ENCODE assay signal across 22 mouse cellular contexts in genomic region chr2:168083593-168083992, GRCm38 (mm10). TPM values are rescaled to one million over a fixed set of nuclear protein-coding genes. Genes with fewer than 3 reads are reported as not detected.
DNase-seq lines count a peak whose midpoint lies in the region; ATAC-seq and TF ChIP-seq lines count a peak whose summit lies in the region.
"Had no signal": no experiment of that assay in that cellular context is flagged by ENCODE, and none has a peak within 500 bp of the region (broad histone marks: within the 10 kb centered on the region; RNA-seq: fewer than 3 reads in every experiment).

No protein-coding gene starts in this region.

- TF ChIP-seq RAD21 in MEL (IDR thresholded peaks at IDR 0.05; ENCODE audit: low read depth, low read length) = no peak

- H3K9ac ChIP-seq in heart, postnatal 0 days (replicated peaks; ENCODE audit: low read depth, low read length) = no peak overlapping the region
- no peak overlapping the region for H3K9ac ChIP-seq in liver, embryonic 14.5 days (replicated peaks)
- H3K9ac ChIP-seq in liver, embryonic 11.5 days (ENCODE audit: low read depth, low read length) = no peak overlapping the region
- no peak overlapping the region for H3K9ac ChIP-seq in MEL (ENCODE audit: control insufficient read depth, low read depth, low read length, poor library complexity, severe bottlenecking)
- H3K9ac ChIP-seq in forebrain, embryonic 14.5 days (ENCODE audit: low read length) = no peak overlapping the region
- H3K9ac ChIP-seq: heart, embryonic 15.5 days had no signal

- H3K4me1 ChIP-seq in heart, postnatal 0 days (ENCODE audit: control insufficient read depth, insufficient read depth) = 0 out of 2 replicates have a peak, but pooled peaks cover 11% of the 10 kb centered on the region
- peaks cover 0 to 14% of the 10 kb centered on the region in 2 experiments; a peak in 3 of 4 replicates for H3K4me1 ChIP-seq in liver, embryonic 14.5 days (replicated peaks; ENCODE audit: control insufficient read depth in 2 of 2, insufficient read depth in 2 of 2, low read length in 1 of 2)
- H3K4me1 ChIP-seq in liver, embryonic 11.5 days (replicated peaks; ENCODE audit: control insufficient read depth, insufficient read depth, low read length) = peaks cover 19% of the 10 kb centered on the region
- H3K4me1 ChIP-seq in MEL (ENCODE audit: control insufficient read depth in 1 of 2, insufficient read depth in 2 of 2, low read length in 2 of 2) = peaks cover 4 to 20% of the 10 kb centered on the region in 2 experiments; a peak in 3 of 4 replicates
- peaks cover 10% of the 10 kb centered on the region for H3K4me1 ChIP-seq in forebrain, embryonic 14.5 days (ENCODE audit: control insufficient read depth, insufficient read depth, low read length)

- H3K79me2 ChIP-seq in MEL (ENCODE audit: control insufficient read depth, insufficient read depth, low read length, poor library complexity) = peaks cover 1% of the 10 kb centered on the region; the same call in 1 of the 2 replicates

- H3K27me3 ChIP-seq in heart, postnatal 0 days (ENCODE audit: control insufficient read depth, insufficient read depth, low read length) = 0 out of 2 replicates have a peak, but pooled peaks cover 6% of the 10 kb centered on the region
- peaks cover 15% of the 10 kb centered on the region for H3K27me3 ChIP-seq in liver, embryonic 14.5 days (ENCODE audit: control insufficient read depth, insufficient read depth, low read length)
- H3K27me3 ChIP-seq in liver, embryonic 11.5 days (replicated peaks; ENCODE audit: control insufficient read depth, insufficient read depth, low read length) = peaks cover 19% of the 10 kb centered on the region
- no peaks in the 10 kb centered on the region for H3K27me3 ChIP-seq in MEL (ENCODE audit: control insufficient read depth in 1 of 2, insufficient read depth in 2 of 2, low read length in 2 of 2)
- H3K27me3 ChIP-seq in forebrain, embryonic 14.5 days (replicated peaks; ENCODE audit: control insufficient read depth, insufficient read depth, low read length) = no peaks in the 10 kb centered on the region; the same call in 1 of the 2 replicates

- H3K4me2 ChIP-seq in heart, postnatal 0 days (ENCODE audit: low read depth, low read length) = no peak overlapping the region
- no peak overlapping the region for H3K4me2 ChIP-seq in liver, embryonic 14.5 days (ENCODE audit: low read depth)
- no peak overlapping the region for H3K4me2 ChIP-seq in liver, embryonic 11.5 days
- H3K4me2 ChIP-seq in forebrain, embryonic 14.5 days (ENCODE audit: low read length) = no peak overlapping the region

- no peak for DNase-seq in heart, postnatal 0 days (ENCODE audit: low spot score)
- DNase-seq in heart, adult 8-10 months (ENCODE audit: low spot score) = no peak
- DNase-seq in liver, embryonic 14.5 days (ENCODE audit: low read depth in 3 of 3, low spot score in 3 of 3) = no peak
- no peak for DNase-seq in liver, embryonic 11.5 days (ENCODE audit: low spot score)
- DNase-seq in 416B (ENCODE audit: low read depth) (peak; percentile 36), MEL (ENCODE audit: low read depth, low spot score) (peak; percentile 42)
- DNase-seq in forebrain, embryonic 14.5 days (ENCODE audit: low spot score) = no peak
- no peak for DNase-seq in cerebellum, adult 11-12 months
- DNase-seq: adrenal gland, postnatal 14 days; cerebellum, adult 11 months; kidney, postnatal 10 days; left cerebral cortex, postnatal 4 days; liver; lung, postnatal 36 days; retina, postnatal 1 day; right cerebral cortex, postnatal 4 days; thymus, postnatal 36 days had no signal

- no peaks in the 10 kb centered on the region for H3K36me3 ChIP-seq in heart, postnatal 0 days (replicated peaks; ENCODE audit: control insufficient read depth, insufficient read depth, low read length)
- no peaks in the 10 kb centered on the region for H3K36me3 ChIP-seq in liver, embryonic 14.5 days (replicated peaks; ENCODE audit: control insufficient read depth, insufficient read depth, low read depth)
- H3K36me3 ChIP-seq in liver, embryonic 11.5 days (ENCODE audit: control insufficient read depth, insufficient read depth, low read length) = no peaks in the 10 kb centered on the region
- H3K36me3 ChIP-seq in MEL (ENCODE audit: control insufficient read depth in 1 of 2, insufficient read depth in 2 of 2, low read length in 2 of 2) = peaks cover 0 to 14% of the 10 kb centered on the region in 2 experiments; a peak in 3 of 4 replicates
- H3K36me3 ChIP-seq in forebrain, embryonic 14.5 days (ENCODE audit: control insufficient read depth, insufficient read depth, low read length) = 0 out of 2 replicates have a peak, but pooled peaks cover 3% of the 10 kb centered on the region
- H3K36me3 ChIP-seq: heart, embryonic 15.5 days had no signal

- ATAC-seq in heart, postnatal 0 days (ENCODE audit: insufficient read depth, low read depth) = no peak
- ATAC-seq in liver, embryonic 14.5 days (ENCODE audit: insufficient read depth) = no peak
- ATAC-seq in liver, embryonic 11.5 days (replicated peaks; ENCODE audit: low FRiP score) = no peak
- ATAC-seq in forebrain, embryonic 14.5 days = no peak
- ATAC-seq: hindbrain, postnatal 0 days had no signal

- no peaks in the 10 kb centered on the region for H3K9me3 ChIP-seq in heart, postnatal 0 days (replicated peaks; ENCODE audit: control insufficient read depth, low read length)
- H3K9me3 ChIP-seq in liver, embryonic 14.5 days (ENCODE audit: control insufficient read depth, low read length) = no peaks in the 10 kb centered on the region
- H3K9me3 ChIP-seq in liver, embryonic 11.5 days (ENCODE audit: control insufficient read depth, low read length) = no peaks in the 10 kb centered on the region
- no peaks in the 10 kb centered on the region for H3K9me3 ChIP-seq in MEL (replicated peaks; ENCODE audit: insufficient read depth, low read length)
- H3K9me3 ChIP-seq in forebrain, embryonic 14.5 days (replicated peaks; ENCODE audit: control insufficient read depth, low read length) = no peaks in the 10 kb centered on the region
- H3K9me3 ChIP-seq: G1E; heart, embryonic 15.5 days; hindbrain, embryonic 10.5 days had no signal

- TF ChIP-seq EP300 in heart, postnatal 0 days (IDR thresholded peaks at IDR 0.05; ENCODE audit: low read depth) = no peak
- no peak for TF ChIP-seq EP300 in liver, embryonic 14.5 days (IDR thresholded peaks at IDR 0.05; ENCODE audit: low read depth)
- TF ChIP-seq EP300 in MEL (IDR thresholded peaks at IDR 0.05; ENCODE audit: low read depth in 1 of 2, low read length in 2 of 2) = no peak

- WGBS in heart, postnatal 0 days = 49% methylated on average over 2 of the region's 2 CpGs
- WGBS in liver, embryonic 14.5 days (ENCODE audit: insufficient replicate concordance) = 42% methylated on average over 2 of the region's 2 CpGs
- 71% methylated on average over 2 of the region's 2 CpGs for WGBS in liver, embryonic 11.5 days
- 79% methylated on average over 2 of the region's 2 CpGs for WGBS in forebrain, embryonic 14.5 days

- TF ChIP-seq CTCF in heart, postnatal 0 days (IDR thresholded peaks at IDR 0.05; ENCODE audit: low read depth) = peak; percentile 21
- TF ChIP-seq CTCF in liver, embryonic 14.5 days (IDR thresholded peaks at IDR 0.05; ENCODE audit: low read depth) = peak; percentile 34
- peak; percentile 24 to 52 (median 30); a peak in 4 of 6 replicates for TF ChIP-seq CTCF in MEL (IDR thresholded peaks at IDR 0.05 in 2 of 3, conservative IDR thresholded peaks at IDR 0.05 in 1 of 3; ENCODE audit: control insufficient read depth in 1 of 3, insufficient read depth in 1 of 3, low read depth in 2 of 3, low read length in 3 of 3, poor library complexity in 1 of 3, severe bottlenecking in 1 of 3)

- H3K4me3 ChIP-seq in heart, postnatal 0 days (ENCODE audit: low read depth, low read length) = no peak overlapping the region
- H3K4me3 ChIP-seq in liver, embryonic 14.5 days (ENCODE audit: insufficient read depth in 1 of 2, low read depth in 2 of 2, low read length in 2 of 2) = no peak overlapping the region
- H3K4me3 ChIP-seq in liver, embryonic 11.5 days (ENCODE audit: low read depth, low read length) = no peak overlapping the region
- no peak overlapping the region for H3K4me3 ChIP-seq in MEL (ENCODE audit: control insufficient read depth in 1 of 2, insufficient read depth in 1 of 2, low read depth in 2 of 2, low read length in 2 of 2)
- no peak overlapping the region for H3K4me3 ChIP-seq in forebrain, embryonic 14.5 days (ENCODE audit: low read depth, low read length)
- H3K4me3 ChIP-seq: heart, embryonic 15.5 days; hindbrain, embryonic 10.5 days; left cerebral cortex, adult 2 months had no signal

- H3K27ac ChIP-seq in heart, postnatal 0 days (ENCODE audit: low read depth) = no peak overlapping the region
- no peak overlapping the region for H3K27ac ChIP-seq in liver, embryonic 14.5 days
- no peak overlapping the region for H3K27ac ChIP-seq in liver, embryonic 11.5 days (ENCODE audit: low read depth, low read length)
- no peak overlapping the region for H3K27ac ChIP-seq in MEL (ENCODE audit: control insufficient read depth, low read depth, low read length)
- no peak overlapping the region for H3K27ac ChIP-seq in forebrain, embryonic 14.5 days (ENCODE audit: low read depth, low read length)
- H3K27ac ChIP-seq: heart, embryonic 15.5 days; hindbrain, embryonic 10.5 days; hindbrain, postnatal 0 days; left cerebral cortex, adult 2 months had no signal

- no peak for TF ChIP-seq POLR2A in MEL (IDR thresholded peaks at IDR 0.05; ENCODE audit: control insufficient read depth in 1 of 2, insufficient read depth in 1 of 2, low read depth in 1 of 2, low read length in 2 of 2, poor library complexity in 1 of 2)

TF ChIP-seq in MEL, 35 proteins besides CTCF, POLR2A, EP300 and RAD21 (continues in another document):
- TF ChIP-seq NRF1 (IDR thresholded peaks at IDR 0.05; ENCODE audit: insufficient read depth, low read depth, low read length, poor library complexity, severe bottlenecking) (no peak), POLR2AphosphoS2 (IDR thresholded peaks at IDR 0.05; ENCODE audit: low read length) (no peak), JUND (IDR thresholded peaks at IDR 0.05; ENCODE audit: low read depth, low read length) (no peak), BHLHE40 (IDR thresholded peaks at IDR 0.05; ENCODE audit: borderline replicate concordance, low read depth, low read length) (no peak), KAT2A (conservative IDR thresholded peaks at IDR 0.05; ENCODE audit: low read depth, low read length) (no peak), ELF1 (IDR thresholded peaks at IDR 0.05; ENCODE audit: low read depth, low read length) (no peak)

RNA-seq across cellular contexts. Expression of gene Pard6b, which starts 2.8 kb away (rescaled TPM):
- total RNA-seq in heart, postnatal 0 days (2014; rRNA removed; ENCODE audit: low replicate concordance) = 4.4 and 6.5 TPM in 2 replicates
- 3.3 and 3.5 TPM in 2 replicates for polyA plus RNA-seq in heart, postnatal 0 days (2015; fragmentation: Nextera tagmentation; extraction: Ambion mirVana)
- 1 to 10 TPM; 2.3 to 2.9 (median 2.5) TPM for total RNA-seq in heart, adult 8-10 months (2022)
- 1.9 and 2.2 TPM in 2 replicates for polyA plus RNA-seq in liver, embryonic 14.5 days (2012; rRNA removed)
- 1.8 and 2.3 TPM in 2 replicates for polyA plus RNA-seq in liver, embryonic 14.5 days (2014; fragmentation: Nextera tagmentation; extraction: Ambion mirVana)
- 6.0 and 6.1 TPM in 2 replicates for polyA plus RNA-seq in liver, embryonic 11.5 days (2014; fragmentation: Nextera tagmentation; extraction: Ambion mirVana)
- 3.8 and 3.9 TPM in 2 replicates for total RNA-seq in MEL (2012; rRNA removed)
- 1 to 10 TPM in 1 of 2 experiments, not detected in 1; 7.6 TPM for polyA plus RNA-seq in MEL (2012; ENCODE audit: insufficient read depth in 1 of 2, insufficient read length in 2 of 2, low read depth in 1 of 2, low replicate concordance in 2 of 2, missing spikeins in 1 of 2)
- 5.0 and 5.6 TPM in 2 replicates for polyA plus RNA-seq in forebrain, embryonic 14.5 days (2014; fragmentation: Nextera tagmentation; extraction: Ambion mirVana)

Comparison
In these comparisons a context has a peak if more than half of its experiments do, and no peak if none do; other contexts are left out.
1. DNase-seq: peak in 416B (single experiment) and MEL (single experiment); none in heart, postnatal 0 days (single experiment), heart, adult 8-10 months (single experiment), liver, embryonic 14.5 days (0 of 3), liver, embryonic 11.5 days (single experiment), forebrain, embryonic 14.5 days (single experiment) and cerebellum, adult 11-12 months (single experiment).
2. Peak in every context shown above with its lines, with median percentiles within 50 percentile points of each other: CTCF ChIP-seq.